Mouse (Mus musculus) cortical plate, adult 2 months (tissue): ENCODE results near the gene Gpatch1.

Experiments used
- CTCF ChIP-seq: fragments of 200-500 bp; IDR thresholded peaks from 2 replicates; pipeline ENCODE4 v1.5.1; 2011; ENCODE audit warnings: mild to moderate bottlenecking, control low read depth, low read length; ENCODE audit not compliant: insufficient read depth; ENCODE audit errors: extremely low read depth
- POLR2A ChIP-seq: fragments of 200-500 bp; IDR thresholded peaks from 2 replicates; pipeline ENCODE4 v1.6.1; 2011; ENCODE audit warnings: mild to moderate bottlenecking, low read length, control low read depth; ENCODE audit not compliant: insufficient read depth; ENCODE audit errors: extremely low read depth

GRCm38 (mm10) chr7:35233861-35234260 is 84.4 kb downstream of the Gpatch1 start:
- TF ChIP-seq POLR2A, result no peak
- TF ChIP-seq CTCF, result no peak
